Comparison of ENCODE assay signal across 8 mouse cellular contexts in the genomic region with DNA sequence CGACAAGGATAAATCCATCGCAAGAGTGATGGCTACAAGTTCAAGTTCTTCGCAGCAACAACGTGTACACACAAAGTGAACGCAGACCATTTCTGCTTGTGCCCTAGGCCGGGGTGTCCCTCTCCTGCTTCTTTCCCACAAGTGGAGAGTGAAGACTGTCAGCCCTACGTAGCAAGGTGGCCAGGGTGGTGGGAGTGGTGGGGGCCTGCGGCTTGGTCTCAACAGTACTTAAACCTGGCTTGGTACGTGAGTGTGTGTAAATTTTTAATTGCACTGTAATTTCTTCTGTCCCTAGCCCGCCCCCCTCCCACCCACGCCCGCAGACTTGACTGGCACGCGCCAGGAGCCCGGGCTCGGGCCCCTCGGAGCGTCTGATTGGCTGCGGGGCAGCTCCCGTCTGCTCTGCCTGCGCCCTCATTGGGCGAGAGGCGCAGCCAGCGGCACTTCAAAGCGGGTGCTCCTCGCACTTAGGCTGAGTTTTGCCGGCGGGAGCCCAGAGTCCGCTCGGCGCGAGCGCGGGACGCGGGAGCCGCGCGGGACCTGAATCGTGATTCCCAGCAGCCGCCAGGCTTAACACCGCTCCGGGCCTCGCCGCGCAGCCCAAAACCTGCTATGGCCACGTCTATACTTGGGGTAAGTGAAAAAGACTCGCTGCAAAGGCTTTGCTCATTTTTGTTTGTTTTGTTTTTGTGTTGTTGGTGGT. TPM values are rescaled to one million over a fixed set of nuclear protein-coding genes. Genes with fewer than 3 reads are reported as not detected.
A peak's percentile ranks its signal among the peaks of the same experiment; 100 is the strongest.
DNase-seq lines count a peak whose midpoint lies in the region; ATAC-seq and TF ChIP-seq lines count a peak whose summit lies in the region.

A gene (plus strand): TSS at position 467 of the 703 bp plus-strand sequence.

- TF ChIP-seq CTCF in heart, adult 2 months (IDR thresholded peaks at IDR 0.05) = no peak

- peaks cover 45% of the 10 kb centered on the region for H3K27me3 ChIP-seq in heart, adult 2 months (ENCODE audit: control insufficient read depth, insufficient read depth, low read length)
- H3K27me3 ChIP-seq in hindbrain, embryonic 12.5 days = peaks cover 74% of the 10 kb centered on the region
- peaks cover 93% of the 10 kb centered on the region for H3K27me3 ChIP-seq in liver, embryonic 12.5 days (replicated peaks)
- H3K27me3 ChIP-seq in neural tube, embryonic 15.5 days (replicated peaks) = peaks cover 64% of the 10 kb centered on the region

- H3K4me1 ChIP-seq in heart, adult 2 months (ENCODE audit: control insufficient read depth, insufficient read depth, low read length) = no peaks in the 10 kb centered on the region; the same call in 1 of the 2 replicates
- peaks cover 44% of the 10 kb centered on the region for H3K4me1 ChIP-seq in hindbrain, embryonic 12.5 days
- H3K4me1 ChIP-seq in liver, embryonic 12.5 days = peaks cover 44% of the 10 kb centered on the region
- H3K4me1 ChIP-seq in neural tube, embryonic 15.5 days = peaks cover 39% of the 10 kb centered on the region

- no peak within 1 kb of the TSS for H3K27ac ChIP-seq in heart, adult 2 months
- no peak within 1 kb of the TSS; the same call in 1 of the 2 replicates for H3K27ac ChIP-seq in hindbrain, embryonic 12.5 days
- no peak within 1 kb of the TSS for H3K27ac ChIP-seq in liver, embryonic 12.5 days
- H3K27ac ChIP-seq in neural tube, embryonic 15.5 days (replicated peaks) = no peak within 1 kb of the TSS

- no peaks in the 10 kb centered on the region for H3K79me2 ChIP-seq in heart, adult 2 months (replicated peaks; ENCODE audit: control insufficient read depth, insufficient read depth, low read length)

- no peak for TF ChIP-seq POLR2A in heart, adult 2 months (IDR thresholded peaks at IDR 0.05; ENCODE audit: insufficient read depth, low read depth, low read length)

- DNase-seq in heart, adult 2 months = peak; percentile 59 to 67
- DNase-seq in heart, adult 8-10 months (ENCODE audit: low spot score) = no peak
- DNase-seq in ES-CJ7 (ENCODE audit: low read depth, low spot score) = peak; percentile 86
- DNase-seq in ovary, postnatal 10 days (ENCODE audit: low spot score) = no peak

- no peaks in the 10 kb centered on the region; the same call in 1 of the 2 replicates for H3K36me3 ChIP-seq in heart, adult 2 months (ENCODE audit: control insufficient read depth, insufficient read depth, low read length)
- H3K36me3 ChIP-seq in hindbrain, embryonic 12.5 days = no peaks in the 10 kb centered on the region
- H3K36me3 ChIP-seq in liver, embryonic 12.5 days = no peaks in the 10 kb centered on the region
- H3K36me3 ChIP-seq in neural tube, embryonic 15.5 days = no peaks in the 10 kb centered on the region

- no peaks in the 10 kb centered on the region for H3K9me3 ChIP-seq in hindbrain, embryonic 12.5 days (replicated peaks)
- no peaks in the 10 kb centered on the region for H3K9me3 ChIP-seq in liver, embryonic 12.5 days (replicated peaks)
- no peaks in the 10 kb centered on the region for H3K9me3 ChIP-seq in neural tube, embryonic 15.5 days (replicated peaks)

- no peak within 1 kb of the TSS for H3K9ac ChIP-seq in heart, adult 2 months (ENCODE audit: low read depth, low read length)
- H3K9ac ChIP-seq in hindbrain, embryonic 12.5 days = peak within 1 kb of the TSS; percentile 68
- H3K9ac ChIP-seq in liver, embryonic 12.5 days = 0 out of 2 replicates have a peak within 1 kb of the TSS, but pooled peaks have one; percentile 17
- H3K9ac ChIP-seq in neural tube, embryonic 15.5 days (replicated peaks) = no peak within 1 kb of the TSS

- 0 out of 2 replicates have a peak, but pooled peaks have one; percentile 47 for ATAC-seq in erythroid progenitor cell, adult 5-6 weeks (replicated peaks; ENCODE audit: low FRiP score, poor library complexity, severe bottlenecking)
- ATAC-seq in hindbrain, embryonic 12.5 days (ENCODE audit: low FRiP score) = peak; percentile 76
- peak; percentile 63 for ATAC-seq in liver, embryonic 12.5 days
- peak; percentile 56; the same call in 1 of the 2 replicates for ATAC-seq in neural tube, embryonic 15.5 days (ENCODE audit: low FRiP score)

- no peak within 1 kb of the TSS; the same call in 1 of the 2 replicates for H3K4me3 ChIP-seq in heart, adult 2 months
- peak within 1 kb of the TSS; percentile 47 for H3K4me3 ChIP-seq in hindbrain, embryonic 12.5 days
- H3K4me3 ChIP-seq in liver, embryonic 12.5 days = peak within 1 kb of the TSS; percentile 50
- H3K4me3 ChIP-seq in neural tube, embryonic 15.5 days (replicated peaks) = peak within 1 kb of the TSS; percentile 34

- intact Hi-C loops in heart, adult 2 months (cut with DNase I) = loop anchor here (10.0 kb wide), 2 partner anchors 297 to 1423 kb away; a partner anchor contains a TSS

- peak within 1 kb of the TSS; percentile 67 for H3K4me2 ChIP-seq in hindbrain, embryonic 12.5 days (replicated peaks)
- peak within 1 kb of the TSS; percentile 73 for H3K4me2 ChIP-seq in liver, embryonic 12.5 days
- peak within 1 kb of the TSS; percentile 55 for H3K4me2 ChIP-seq in neural tube, embryonic 15.5 days

- WGBS in heart, adult 2 months = 4% methylated on average over 48 of the region's 48 CpGs
- whole genome bisulfite sequencing in hindbrain, embryonic 12.5 days = under 1% methylated on average over 48 of the region's 48 CpGs
- WGBS in liver, embryonic 12.5 days (ENCODE audit: insufficient replicate concordance) = 2% methylated on average over 48 of the region's 48 CpGs
- WGBS in neural tube, embryonic 15.5 days = 1% methylated on average over 48 of the region's 48 CpGs

- TF ChIP-seq EP300 in heart, adult 2 months (IDR thresholded peaks at IDR 0.05; ENCODE audit: insufficient read depth, low read depth, low read length) = no peak

RNA-seq across cellular contexts. Expression of the gene that starts here (rescaled TPM):
- total RNA-seq in heart, adult 2 months (2021) = not detected
- polyA plus RNA-seq in heart, adult 2 months (2012; rRNA removed) = not detected in 2 replicates
- total RNA-seq in heart, adult 8-10 months (2022) = not detected
- not detected in 2 replicates for total RNA-seq in erythroid progenitor cell, adult 5-6 weeks (2015; ENCODE audit: low replicate concordance)
- total RNA-seq in erythroid progenitor cell, adult 5-6 weeks (2017; ENCODE audit: low replicate concordance) = not detected in 2 replicates
- 2.1 and 2.9 TPM in 2 replicates for polyA plus RNA-seq in hindbrain, embryonic 12.5 days (2016; fragmentation: Nextera tagmentation; extraction: Ambion mirVana)
- polyA plus RNA-seq in liver, embryonic 12.5 days (2016; fragmentation: Nextera tagmentation; extraction: Ambion mirVana) = not detected in 2 replicates
- 1.1 and 1.4 TPM in 2 replicates for polyA plus RNA-seq in neural tube, embryonic 15.5 days (2015; fragmentation: Nextera tagmentation; extraction: Ambion mirVana)

Comparison
In these comparisons a context has a peak if more than half of its experiments do, and no peak if none do; other contexts are left out.
1. Peak in DNase-seq in heart, adult 2 months; RNA of the gene not detected or under 1 TPM.
2. Peak in ATAC-seq in erythroid progenitor cell, adult 5-6 weeks; RNA of the gene not detected or under 1 TPM.
3. Peak in ATAC-seq, H3K4me3 ChIP-seq, H3K9ac ChIP-seq and H3K4me2 ChIP-seq in liver, embryonic 12.5 days; RNA of the gene not detected or under 1 TPM.